Mouse (Mus musculus) right cerebral cortex, adult 2 months (tissue): Measurements from ENCODE around the gene Myt1l.

Experiments used
- DNase-seq, 2 experiments: peaks; one replicate each; pipeline ENCODE4 v3.0.0; 2021 to 2022; ENCODE audit warnings: low spot score in 2 of 2

Gene Myt1l

DNA sequence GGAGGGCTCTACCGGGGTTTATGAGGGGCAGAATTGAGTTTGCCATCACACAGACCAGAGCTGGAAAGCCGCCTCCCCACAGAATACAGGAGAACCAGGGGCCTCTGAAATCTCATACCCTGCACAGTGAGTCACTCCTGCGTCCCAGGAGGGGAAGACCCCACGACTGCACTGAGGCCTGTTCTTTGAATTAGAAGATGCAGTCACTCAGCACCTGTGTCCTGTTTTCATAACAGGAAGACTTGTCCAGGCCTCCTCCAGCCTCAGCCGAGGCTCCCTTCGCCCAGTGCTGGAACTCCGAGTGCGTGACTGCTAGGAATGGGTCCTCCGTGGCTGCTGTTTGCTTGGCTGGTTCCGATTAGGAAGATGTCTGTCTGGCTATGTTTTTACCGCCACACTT is 425.8 kb downstream of the Myt1l start:
- no peak for DNase-seq

DNA sequence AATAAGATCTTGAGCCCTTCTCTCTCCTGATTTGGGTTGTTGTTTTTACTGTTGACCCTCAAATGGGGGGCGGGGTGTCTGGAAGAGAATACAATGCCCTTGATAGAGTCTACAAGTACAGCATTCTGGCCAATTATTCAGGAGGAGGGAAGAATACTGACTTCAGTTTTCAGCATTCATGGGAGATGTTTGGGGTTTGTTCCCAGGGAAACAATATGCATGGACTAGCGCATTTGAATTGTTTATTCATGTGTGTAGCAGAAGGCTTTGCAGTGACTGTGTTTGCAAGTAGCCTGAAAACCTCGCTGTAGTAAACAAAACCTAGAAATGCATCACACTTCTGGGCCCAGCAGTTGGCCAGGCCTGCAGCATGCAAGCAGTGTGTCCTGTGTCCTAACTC is 426.3 kb downstream of the Myt1l start:
- DNase-seq, result no peak

DNA sequence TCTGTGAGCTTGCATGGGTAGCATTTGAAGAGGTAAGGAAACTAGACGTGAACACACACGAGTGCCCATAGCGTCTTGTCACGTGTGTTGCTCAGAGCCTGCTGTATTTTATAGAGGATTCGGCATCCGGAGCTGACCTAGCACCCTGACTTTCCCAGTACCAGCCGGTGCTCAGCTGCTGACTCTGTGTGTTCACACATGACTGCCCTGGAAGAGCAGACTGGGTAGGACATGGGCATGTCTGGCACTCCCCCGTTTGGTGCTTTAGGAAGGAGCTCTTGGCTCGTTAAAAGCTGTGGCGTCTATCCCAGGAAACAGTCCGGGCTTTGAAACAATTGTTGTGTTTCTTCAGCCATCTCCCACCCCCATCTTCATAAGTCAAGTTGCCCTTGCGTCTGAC is 428.8 kb downstream of the Myt1l start:
- no peak for DNase-seq

DNA sequence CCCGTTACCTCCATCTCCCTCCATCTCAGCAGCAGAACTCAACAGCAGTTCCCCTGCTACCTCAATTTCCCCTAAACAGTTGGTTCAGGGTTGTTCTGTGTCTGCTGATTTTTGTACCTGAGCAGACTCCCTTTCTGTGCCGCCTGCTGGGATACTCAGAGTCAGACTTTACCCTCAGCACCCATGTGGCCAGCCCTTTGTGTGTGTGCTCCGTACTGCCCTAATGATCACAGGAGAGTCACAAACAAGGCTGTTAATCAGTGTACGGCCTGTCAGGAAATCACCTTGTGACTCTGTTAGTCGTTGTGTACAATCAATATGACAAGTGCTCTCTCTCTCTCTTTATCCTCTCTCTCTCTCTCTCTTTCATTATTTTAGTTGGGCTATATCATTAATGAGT is 430.5 kb downstream of the Myt1l start:
- no peak for DNase-seq

DNA sequence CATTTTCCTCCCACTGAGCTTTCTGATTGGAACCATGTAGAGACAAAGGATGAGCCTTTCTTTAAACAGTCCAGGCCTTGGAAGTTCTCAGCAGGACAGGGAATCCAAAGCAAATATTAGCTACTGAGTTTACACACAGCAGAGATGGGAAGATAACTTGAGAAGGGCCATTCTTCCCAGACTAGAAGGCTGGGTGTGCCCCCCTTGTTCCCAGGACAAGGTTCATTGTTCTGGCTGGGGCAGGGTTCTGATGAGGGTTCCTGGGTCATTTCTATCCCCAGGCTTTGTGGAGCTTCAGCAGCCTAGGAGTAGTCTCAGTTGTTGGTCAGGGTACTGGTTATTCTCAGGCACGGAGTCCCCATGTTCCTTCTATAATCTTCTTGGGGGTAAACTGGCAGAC is 432.9 kb downstream of the Myt1l start:
- no peak for DNase-seq

DNA sequence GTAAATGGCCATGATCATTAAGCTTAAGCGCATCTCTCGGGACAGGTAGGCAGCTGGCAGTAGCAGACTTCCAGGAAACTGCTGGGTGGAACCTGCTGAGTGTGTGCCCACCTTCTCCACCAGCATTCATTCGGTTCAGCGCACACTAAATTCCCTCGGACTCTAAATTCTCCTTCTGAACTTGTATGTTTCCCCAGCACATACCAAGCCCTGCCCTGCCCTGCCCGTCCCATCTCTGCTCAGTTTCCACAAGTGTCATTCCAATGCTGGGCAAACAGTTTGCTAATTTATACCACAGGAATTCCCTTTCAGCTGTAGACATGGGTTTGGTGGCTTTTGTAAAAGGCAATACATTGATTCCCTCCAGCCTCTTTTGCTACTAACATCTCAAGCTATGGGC is 436.8 kb downstream of the Myt1l start:
- no peak for DNase-seq

DNA sequence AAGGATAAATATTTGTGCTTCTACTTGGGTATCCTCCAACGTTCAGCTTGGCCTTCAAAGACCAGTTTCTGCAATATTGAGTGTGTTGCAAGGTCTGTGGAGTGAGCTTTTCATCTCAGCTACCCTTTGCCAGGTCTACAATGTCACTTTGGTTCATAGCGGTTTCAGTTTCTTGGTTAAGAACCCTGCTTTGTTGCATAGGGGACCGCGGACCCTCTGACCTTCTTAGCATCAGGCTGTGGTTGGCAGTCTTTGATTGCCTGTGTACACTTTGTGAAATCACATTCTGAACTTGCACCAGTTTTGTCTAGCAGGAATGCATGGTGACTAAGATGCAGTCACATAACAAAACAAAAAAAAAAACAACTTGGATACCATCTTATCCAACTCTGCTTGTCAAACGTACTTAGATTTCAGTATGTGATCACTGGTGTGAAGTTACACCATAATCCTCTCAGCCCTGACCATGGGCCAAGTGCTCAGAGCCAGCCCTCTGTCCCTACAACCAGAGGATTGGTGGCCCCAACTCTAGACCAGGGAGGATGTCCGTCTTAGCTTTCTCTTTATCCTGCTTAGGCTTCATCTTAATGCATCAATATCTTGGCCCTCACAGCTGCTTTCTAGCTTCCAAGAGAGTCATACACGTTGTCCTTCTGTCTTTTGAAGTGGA is 443.7 kb downstream of the Myt1l start:
- no peak for DNase-seq

DNA sequence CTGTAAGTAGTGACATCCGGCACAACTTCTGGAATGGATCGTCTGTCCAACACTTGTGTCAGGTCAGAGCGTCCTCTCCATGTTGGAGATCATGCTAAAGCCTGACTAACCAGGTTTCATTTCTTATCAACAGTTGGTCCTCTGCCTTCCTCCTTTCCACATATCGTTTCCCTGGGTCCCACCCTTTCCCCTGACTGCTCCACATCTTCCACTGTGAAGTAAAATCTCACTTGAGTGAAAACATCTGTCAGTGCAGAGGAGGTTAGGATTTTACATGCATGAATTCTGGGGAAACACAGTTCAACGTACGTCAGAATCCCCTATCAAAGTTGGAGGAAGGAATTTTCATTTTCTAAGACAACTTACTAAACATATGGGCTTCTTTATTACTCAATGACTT is 444.3 kb downstream of the Myt1l start:
- no peak for DNase-seq
